Mouse (Mus musculus) limb, embryonic 13.5 days (tissue): ENCODE measurements around the gene Gm5773. TPM values are rescaled to one million over a fixed set of nuclear protein-coding genes. Genes with fewer than 3 reads are reported as not detected.
"Not testable (repeated sequence)": the region's sequence is repeated elsewhere in the genome, so short reads cannot be mapped to it uniquely, and the experiment has no call there.

Experiments
- ATAC-seq: fragments of 200-750 bp; cut with Nextera tagmentation; 2 replicates; pipeline ENCODE4 v1.8.0; 2017; ENCODE audit warnings: low read depth, moderate number of reproducible peaks, moderate TSS enrichment; ENCODE audit not compliant: low FRiP score
- H3K27ac ChIP-seq: fragments of 300-500 bp; sonication (generic); 2 replicates; pipeline ENCODE4 v1.5.1; 2015; ENCODE audit warnings: inconsistent platforms, mild to moderate bottlenecking, moderate library complexity
- H3K27me3 ChIP-seq: fragments of 300-500 bp; sonication (generic); 2 replicates; pipeline ENCODE4 v1.6.1; 2015; ENCODE audit warnings: mild to moderate bottlenecking, inconsistent platforms
- H3K36me3 ChIP-seq: fragments of 300-500 bp; sonication (generic); 2 replicates; pipeline ENCODE4 v1.6.1; 2015; ENCODE audit warnings: inconsistent platforms, mild to moderate bottlenecking, moderate library complexity
- H3K4me1 ChIP-seq: fragments of 300-500 bp; sonication (generic); 2 replicates; pipeline ENCODE4 v1.6.1; 2015; ENCODE audit warnings: inconsistent platforms
- H3K4me2 ChIP-seq: fragments of 300-500 bp; sonication (generic); replicated peaks from 2 replicates; pipeline ENCODE4 v1.6.1; 2015; ENCODE audit warnings: inconsistent platforms, mild to moderate bottlenecking, moderate library complexity
- H3K4me3 ChIP-seq: fragments of 300-500 bp; sonication (generic); 2 replicates; pipeline ENCODE4 v1.5.1; 2015; ENCODE audit warnings: moderate library complexity, mild to moderate bottlenecking, inconsistent platforms
- H3K9ac ChIP-seq: fragments of 300-500 bp; sonication (generic); 2 replicates; pipeline ENCODE4 v1.6.1; 2015; ENCODE audit warnings: mild to moderate bottlenecking, inconsistent platforms
- H3K9me3 ChIP-seq: fragments of 300-500 bp; sonication (generic); 2 replicates; pipeline ENCODE4 v1.6.1; 2016; ENCODE audit warnings: inconsistent platforms
- WGBS: fragments of 180-500 bp; shearing (Covaris S2); methylation state at CpG from one replicate; pipeline ENCODE4 v1.1.7; 2015; 5-methylcytosine and 5-hydroxymethylcytosine counted together
- polyA plus RNA-seq: library from polyadenylated mRNA; unstranded; fragments of >200 nt; fragmentation: Nextera tagmentation; extraction: Ambion mirVana; gene quantifications from 2 replicates; pipeline ENCODE4 v1.2.1, GENCODE M21; 2015

Gm5773 gene
- polyA plus RNA-seq: not detected in 2 replicates

GRCm38 (mm10) chr3:93772700-93773099, at the start of gene Gm5773:
Gene Gm5773 (plus strand): TSS chr3:93773000.
- not testable (repeated sequence) for H3K27ac ChIP-seq, ATAC-seq, H3K9me3 ChIP-seq, H3K4me1 ChIP-seq, H3K4me2 ChIP-seq, H3K4me3 ChIP-seq, H3K36me3 ChIP-seq, H3K9ac ChIP-seq, H3K27me3 ChIP-seq
- 80% methylated on average over 1 of the region's 1 CpGs for WGBS

GRCm38 (mm10) chr3:93745475-93745874, 27.3 kb upstream of the Gm5773 start:
- 83% methylated on average over 1 of the region's 1 CpGs for WGBS
- not testable (repeated sequence) for H3K36me3 ChIP-seq, H3K4me2 ChIP-seq, ATAC-seq, H3K4me1 ChIP-seq, H3K27ac ChIP-seq, H3K27me3 ChIP-seq, H3K9me3 ChIP-seq, H3K4me3 ChIP-seq, H3K9ac ChIP-seq

- H3K9me3 ChIP-seq: not testable (repeated sequence)
These were observed 18.8 kb upstream of the Gm5773 start for GRCm38 (mm10) chr3:93754022-93754421.

GRCm38 (mm10) chr3:93796098-93796497, 23.3 kb downstream of the Gm5773 start, which contains the start of gene Tdpoz4:
Gene Tdpoz4 (plus strand): TSS chr3:93796398.
- H3K4me3 ChIP-seq, ATAC-seq, H3K9ac ChIP-seq, H3K4me1 ChIP-seq, H3K4me2 ChIP-seq, H3K9me3 ChIP-seq, H3K36me3 ChIP-seq, H3K27ac ChIP-seq, H3K27me3 ChIP-seq: not testable (repeated sequence)

More at GRCm38 (mm10) chr3:93754022-93754421, 18.8 kb upstream of the Gm5773 start:
- not testable (repeated sequence) for H3K4me2 ChIP-seq, H3K36me3 ChIP-seq, ATAC-seq, H3K4me1 ChIP-seq, H3K4me3 ChIP-seq, H3K9ac ChIP-seq, H3K27me3 ChIP-seq, H3K27ac ChIP-seq
- 90% methylated on average over 18 of the region's 18 CpGs for WGBS

GRCm38 (mm10) chr3:93813341-93813740, 40.5 kb downstream of the Gm5773 start:
- H3K4me1 ChIP-seq, H3K4me3 ChIP-seq, H3K9me3 ChIP-seq, ATAC-seq, H3K27me3 ChIP-seq, H3K27ac ChIP-seq, H3K9ac ChIP-seq, H3K36me3 ChIP-seq, H3K4me2 ChIP-seq: not testable (repeated sequence)

Other genes starting within 250 kb of the Gm5773 start
- gene S100a10, start 217.9 kb upstream of the Gm5773 start, polyA plus RNA-seq: 345 and 367 TPM in 2 replicates
- gene Tdpoz2, start 120.3 kb upstream of the Gm5773 start, polyA plus RNA-seq: not detected in 2 replicates
- not detected in 2 replicates for gene Tdpoz1, start 96.7 kb upstream of the Gm5773 start, polyA plus RNA-seq
- gene Gm37596, start 79.9 kb upstream of the Gm5773 start, polyA plus RNA-seq: not detected in 2 replicates
- not detected in 2 replicates for gene Tdpoz4, start 23.4 kb downstream of the Gm5773 start, polyA plus RNA-seq
- gene Tdpoz3, start 53.0 kb downstream of the Gm5773 start, polyA plus RNA-seq: not detected in 2 replicates
- gene Gm9117, start 170.5 kb downstream of the Gm5773 start, polyA plus RNA-seq: not detected in 2 replicates
- gene Tdpoz5, start 188.3 kb downstream of the Gm5773 start, polyA plus RNA-seq: not detected in 2 replicates